Mouse (Mus musculus): ENCODE measurements around the gene Ube4b. TPM values are rescaled to one million over a fixed set of nuclear protein-coding genes. Genes with fewer than 3 reads are reported as not detected.
A peak's percentile ranks its signal among the peaks of the same experiment; 100 is the strongest.
"Not testable (repeated sequence)": the region's sequence is repeated elsewhere in the genome, so short reads cannot be mapped to it uniquely, and the experiment has no call there.

Ube4b gene
- polyA plus RNA-seq, 1 experiment from 2014 or later = 28.8 TPM

DNA sequence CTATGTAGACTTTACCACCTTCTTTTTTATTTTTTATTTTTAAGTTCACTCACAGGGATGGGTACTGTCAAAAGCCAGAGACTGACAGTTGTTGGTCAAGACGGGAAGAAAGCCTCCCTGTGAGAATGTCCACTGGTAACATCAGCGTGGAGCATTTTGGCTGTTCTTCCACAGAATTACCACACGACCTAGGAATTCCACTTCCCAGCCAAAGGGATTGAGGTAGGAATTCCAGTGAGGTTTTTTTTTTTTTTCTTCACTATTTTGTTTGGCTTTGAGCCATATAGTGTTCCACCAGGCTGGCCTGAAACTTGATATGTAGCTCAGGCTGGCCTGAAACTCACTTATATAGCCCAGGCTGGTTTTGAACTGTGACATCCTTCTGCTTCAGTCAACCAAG is 15.9 kb upstream of the Ube4b start:
- H3K36me3 ChIP-seq (ENCODE audit: insufficient read depth, low read length) = no peaks in the 10 kb centered on the region
- H3K27me3 ChIP-seq (ENCODE audit: insufficient read depth, low read length) = no peaks in the 10 kb centered on the region
- ATAC-seq (replicated peaks; ENCODE audit: low FRiP score, low read depth) (no peak), DNase-seq (ENCODE audit: low spot score) (no peak)
- peaks cover 13% of the 10 kb centered on the region for H3K4me1 ChIP-seq (replicated peaks; ENCODE audit: insufficient read depth, low read length)
- no peak for TF ChIP-seq CTCF (IDR thresholded peaks at IDR 0.05; ENCODE audit: low read depth)
- H3K27ac ChIP-seq = no peak overlapping the region
- H3K9me3 ChIP-seq (replicated peaks; ENCODE audit: low read length) = no peaks in the 10 kb centered on the region
- no peak overlapping the region for H3K4me3 ChIP-seq (replicated peaks; ENCODE audit: low read depth, low read length)
- no peak overlapping the region for H3K9ac ChIP-seq (ENCODE audit: low read depth, low read length)
- 38% methylated on average over 3 of the region's 3 CpGs for WGBS
- H3K4me2 ChIP-seq (ENCODE audit: low read length) = no peak overlapping the region

- Histone ChIP-seq H3K36me3 (ENCODE audit: insufficient read depth, low read length) (no peaks in the 10 kb centered on the region), H3K9ac (ENCODE audit: low read depth, low read length) (no peak overlapping the region), H3K4me3 (replicated peaks; ENCODE audit: low read depth, low read length) (no peak overlapping the region), H3K27ac (no peak overlapping the region), H3K4me2 (ENCODE audit: low read length) (no peak overlapping the region), H3K9me3 (replicated peaks; ENCODE audit: low read length) (no peaks in the 10 kb centered on the region), H3K27me3 (ENCODE audit: insufficient read depth, low read length) (no peaks in the 10 kb centered on the region), H3K4me1 (replicated peaks; ENCODE audit: insufficient read depth, low read length) (peaks cover 10% of the 10 kb centered on the region)
- WGBS = 20% methylated on average over 8 of the region's 8 CpGs
- no peak for TF ChIP-seq CTCF (IDR thresholded peaks at IDR 0.05; ENCODE audit: low read depth)
- DNase-seq (ENCODE audit: low spot score) (peak; percentile 47), ATAC-seq (replicated peaks; ENCODE audit: low FRiP score, low read depth) (no peak)
Observed at GRCm38 (mm10) chr4:149440576-149440975, 14.0 kb upstream of the Ube4b start.

- H3K9me3 ChIP-seq (replicated peaks; ENCODE audit: low read length); H3K9ac ChIP-seq (ENCODE audit: low read depth, low read length); H3K27me3 ChIP-seq (ENCODE audit: insufficient read depth, low read length); ATAC-seq (replicated peaks; ENCODE audit: low FRiP score, low read depth); DNase-seq (ENCODE audit: low spot score); H3K4me3 ChIP-seq (replicated peaks; ENCODE audit: low read depth, low read length); H3K27ac ChIP-seq; H3K4me2 ChIP-seq (ENCODE audit: low read length); H3K4me1 ChIP-seq (replicated peaks; ENCODE audit: insufficient read depth, low read length); H3K36me3 ChIP-seq (ENCODE audit: insufficient read depth, low read length): not testable (repeated sequence)
- WGBS = 84% methylated on average over 1 of the region's 1 CpGs
Observed at GRCm38 (mm10) chr4:149431887-149432286, 5.3 kb upstream of the Ube4b start.

GRCm38 (mm10) chr4:149429592-149429991 is 3.0 kb upstream of the Ube4b start:
- no peak for TF ChIP-seq CTCF (IDR thresholded peaks at IDR 0.05; ENCODE audit: low read depth)
- Histone ChIP-seq H3K4me1 (replicated peaks; ENCODE audit: insufficient read depth, low read length) (no peaks in the 10 kb centered on the region), H3K4me3 (replicated peaks; ENCODE audit: low read depth, low read length) (no peak overlapping the region), H3K36me3 (ENCODE audit: insufficient read depth, low read length) (no peaks in the 10 kb centered on the region), H3K4me2 (ENCODE audit: low read length) (no peak overlapping the region), H3K9me3 (replicated peaks; ENCODE audit: low read length) (no peaks in the 10 kb centered on the region), H3K9ac (ENCODE audit: low read depth, low read length) (no peak overlapping the region), H3K27ac (no peak overlapping the region), H3K27me3 (ENCODE audit: insufficient read depth, low read length) (no peaks in the 10 kb centered on the region)
- DNase-seq (ENCODE audit: low spot score) (no peak), ATAC-seq (replicated peaks; ENCODE audit: low FRiP score, low read depth) (no peak)
- 80% methylated on average over 5 of the region's 5 CpGs for WGBS

DNA sequence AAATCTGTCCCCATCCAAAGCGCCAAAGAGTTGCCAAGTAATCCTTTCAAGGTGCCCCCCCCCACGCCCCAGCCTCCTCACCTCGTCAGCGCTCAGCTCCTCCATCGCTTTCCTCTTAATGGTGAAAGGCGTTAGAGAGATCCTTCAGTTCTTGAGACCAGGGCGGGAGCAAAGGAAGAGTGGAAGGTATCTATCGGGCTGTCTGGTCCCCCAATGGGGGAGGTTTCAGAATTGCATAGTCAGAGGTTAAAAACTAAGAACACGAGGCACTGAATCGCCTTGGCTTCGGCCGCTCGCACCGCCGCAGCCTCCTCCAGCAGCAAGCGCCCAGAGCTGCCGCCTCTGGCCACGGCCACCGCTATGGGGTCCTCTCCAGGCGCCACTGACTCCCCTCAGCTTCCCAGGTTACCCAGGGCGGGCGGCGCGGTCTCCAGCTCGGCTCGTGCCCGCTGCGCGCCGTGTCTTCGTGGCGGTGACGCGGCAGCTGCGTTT is 702 bp downstream of the Ube4b start:
- no peaks in the 10 kb centered on the region for H3K36me3 ChIP-seq (ENCODE audit: insufficient read depth, low read length)
- peak overlapping the region; percentile 83 for H3K9ac ChIP-seq (ENCODE audit: low read depth, low read length)
- peaks cover 6% of the 10 kb centered on the region; the same call in 1 of the 2 replicates for H3K4me1 ChIP-seq (replicated peaks; ENCODE audit: insufficient read depth, low read length)
- WGBS = 0% methylated on average over 35 of the region's 35 CpGs
- DNase-seq (ENCODE audit: low spot score) (no peak), ATAC-seq (replicated peaks; ENCODE audit: low FRiP score, low read depth) (no peak)
- no peak for TF ChIP-seq CTCF (IDR thresholded peaks at IDR 0.05; ENCODE audit: low read depth)
- peak overlapping the region; percentile 70 for H3K4me2 ChIP-seq (ENCODE audit: low read length)
- H3K27me3 ChIP-seq (ENCODE audit: insufficient read depth, low read length) = no peaks in the 10 kb centered on the region
- peak overlapping the region; percentile 96 for H3K27ac ChIP-seq
- H3K4me3 ChIP-seq (replicated peaks; ENCODE audit: low read depth, low read length) = peak overlapping the region; percentile 77
- no peaks in the 10 kb centered on the region for H3K9me3 ChIP-seq (replicated peaks; ENCODE audit: low read length)

DNA sequence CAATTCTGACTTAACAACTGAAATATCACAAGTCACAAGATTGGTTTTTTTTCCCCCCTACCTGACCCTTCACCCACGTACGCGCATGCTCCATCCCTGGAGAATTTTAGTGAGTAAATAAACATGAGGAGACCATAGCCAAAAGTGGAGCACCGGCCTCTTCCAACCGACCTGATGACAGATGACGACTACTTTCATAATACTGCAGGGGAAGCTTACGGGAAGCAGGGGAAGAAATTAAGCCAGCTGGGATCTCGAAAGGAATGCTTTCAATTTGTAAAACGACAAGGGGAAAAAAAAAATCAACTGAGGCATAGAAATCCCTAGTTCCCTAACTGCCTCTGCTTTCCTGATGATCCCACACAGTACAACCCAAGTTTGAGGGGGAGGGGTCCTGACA is 1.8 kb downstream of the Ube4b start:
- H3K36me3 ChIP-seq (ENCODE audit: insufficient read depth, low read length) = 0 out of 2 replicates have a peak, but pooled peaks cover 4% of the 10 kb centered on the region
- peak overlapping the region; percentile 70 for H3K4me2 ChIP-seq (ENCODE audit: low read length)
- no peaks in the 10 kb centered on the region for H3K9me3 ChIP-seq (replicated peaks; ENCODE audit: low read length)
- peak overlapping the region; percentile 77 for H3K4me3 ChIP-seq (replicated peaks; ENCODE audit: low read depth, low read length)
- under 1% methylated on average over 9 of the region's 9 CpGs for WGBS
- ATAC-seq (replicated peaks; ENCODE audit: low FRiP score, low read depth) (no peak), DNase-seq (ENCODE audit: low spot score) (peak; percentile 34)
- TF ChIP-seq CTCF (IDR thresholded peaks at IDR 0.05; ENCODE audit: low read depth) = no peak
- H3K27me3 ChIP-seq (ENCODE audit: insufficient read depth, low read length) = no peaks in the 10 kb centered on the region
- peaks cover 6% of the 10 kb centered on the region; the same call in 1 of the 2 replicates for H3K4me1 ChIP-seq (replicated peaks; ENCODE audit: insufficient read depth, low read length)
- H3K9ac ChIP-seq (ENCODE audit: low read depth, low read length) = peak overlapping the region; percentile 83
- peak overlapping the region; percentile 48; the same call in 1 of the 2 replicates for H3K27ac ChIP-seq

DNA sequence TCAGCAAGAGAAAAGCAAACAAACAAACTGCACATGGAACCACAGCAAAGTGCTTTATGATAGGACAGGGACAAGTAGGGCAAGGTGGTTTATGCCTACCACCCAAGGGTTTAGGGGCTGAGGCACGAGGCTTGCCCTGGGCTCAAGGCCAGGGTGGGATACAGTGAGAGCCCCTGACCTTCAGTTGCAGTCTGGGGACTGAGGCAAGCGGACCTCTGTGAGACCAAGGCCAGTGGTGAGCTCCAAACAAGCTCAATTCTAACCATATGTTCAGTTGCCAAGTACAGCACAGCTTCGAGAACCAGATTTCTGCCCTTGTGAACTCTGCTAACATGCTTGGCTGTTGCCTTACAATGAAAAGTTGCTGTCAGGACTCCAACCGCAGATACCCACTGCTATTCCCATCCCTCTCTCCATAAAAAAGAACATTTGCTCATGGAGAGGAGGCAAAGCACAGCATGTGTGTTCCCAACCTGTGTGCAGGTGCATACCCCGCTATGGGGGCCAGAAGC is 8.6 kb downstream of the Ube4b start:
- Histone ChIP-seq H3K27ac (no peak overlapping the region), H3K27me3 (ENCODE audit: insufficient read depth, low read length) (no peaks in the 10 kb centered on the region), H3K4me1 (replicated peaks; ENCODE audit: insufficient read depth, low read length) (peaks cover 22% of the 10 kb centered on the region; the same call in 1 of the 2 replicates), H3K36me3 (ENCODE audit: insufficient read depth, low read length) (0 out of 2 replicates have a peak, but pooled peaks cover 8% of the 10 kb centered on the region), H3K4me3 (replicated peaks; ENCODE audit: low read depth, low read length) (no peak overlapping the region), H3K9ac (ENCODE audit: low read depth, low read length) (no peak overlapping the region), H3K4me2 (ENCODE audit: low read length) (no peak overlapping the region), H3K9me3 (replicated peaks; ENCODE audit: low read length) (no peaks in the 10 kb centered on the region)
- WGBS = 65% methylated on average over 5 of the region's 5 CpGs
- DNase-seq (ENCODE audit: low spot score) (no peak), ATAC-seq (replicated peaks; ENCODE audit: low FRiP score, low read depth) (no peak)
- no peak for TF ChIP-seq CTCF (IDR thresholded peaks at IDR 0.05; ENCODE audit: low read depth)
